Mouse (Mus musculus) forebrain, embryonic 14.5 days (tissue): ENCODE measurements around the gene Spats2l. TPM values are rescaled to one million over a fixed set of nuclear protein-coding genes. Genes with fewer than 3 reads are reported as not detected.

Source experiments
- ATAC-seq: fragments of 200-750 bp; cut with Nextera tagmentation; 2 replicates; pipeline ENCODE4 v1.8.0; 2017; ENCODE audit warnings: mild to moderate bottlenecking, moderate library complexity
- DNase-seq: peaks from one replicate; pipeline ENCODE4 v3.0.0-alpha.2; 2015; ENCODE audit warnings: low spot score
- H3K27ac ChIP-seq: fragments of 300-500 bp; sonication (generic); 2 replicates; pipeline ENCODE4 v1.5.1; 2014; ENCODE audit warnings: low read depth, mild to moderate bottlenecking, control low read depth, low read length, moderate library complexity
- H3K27me3 ChIP-seq: fragments of 300-500 bp; sonication (generic); replicated peaks from 2 replicates; pipeline ENCODE4 v1.6.1; 2014; ENCODE audit warnings: low read length, control low read depth, mixed read lengths; ENCODE audit not compliant: control insufficient read depth, insufficient read depth
- H3K36me3 ChIP-seq: fragments of 300-500 bp; sonication (generic); 2 replicates; pipeline ENCODE4 v1.6.1; 2014; ENCODE audit warnings: low read length, control low read depth; ENCODE audit not compliant: control insufficient read depth, insufficient read depth
- H3K4me1 ChIP-seq: fragments of 300-500 bp; sonication (generic); 2 replicates; pipeline ENCODE4 v1.6.1; 2014; ENCODE audit warnings: antibody characterized with exemption, low read length, control low read depth; ENCODE audit not compliant: control insufficient read depth, insufficient read depth
- H3K4me2 ChIP-seq: fragments of 300-500 bp; sonication (generic); 2 replicates; pipeline ENCODE4 v1.6.1; 2014; ENCODE audit warnings: mild to moderate bottlenecking, control low read depth, low read length
- H3K4me3 ChIP-seq: fragments of 300-500 bp; sonication (generic); 2 replicates; pipeline ENCODE4 v1.5.1; 2014; ENCODE audit warnings: low read depth, low read length, control low read depth
- H3K9ac ChIP-seq: fragments of 300-500 bp; sonication (generic); 2 replicates; pipeline ENCODE4 v1.6.1; 2014; ENCODE audit warnings: mild to moderate bottlenecking, low read length, control low read depth, moderate library complexity
- H3K9me3 ChIP-seq: fragments of 300-500 bp; sonication (generic); replicated peaks from 2 replicates; pipeline ENCODE4 v1.6.1; 2016; ENCODE audit warnings: low read length, control low read depth, mixed read lengths; ENCODE audit not compliant: control insufficient read depth
- WGBS: fragments of 180-500 bp; shearing (Covaris S2); extraction: QIAGEN DNeasy Blood & Tissue Kit; methylation state at CpG from one replicate; pipeline ENCODE4 v1.1.7; 2014; 5-methylcytosine and 5-hydroxymethylcytosine counted together
- polyA plus RNA-seq: library from polyadenylated mRNA; unstranded; fragments of >200 nt; fragmentation: Nextera tagmentation; extraction: Ambion mirVana; gene quantifications from 2 replicates; pipeline ENCODE4 v1.2.1, GENCODE M21; 2014

Gene Spats2l
- polyA plus RNA-seq, 1 experiment from 2014 or later: 45.4 TPM

DNA sequence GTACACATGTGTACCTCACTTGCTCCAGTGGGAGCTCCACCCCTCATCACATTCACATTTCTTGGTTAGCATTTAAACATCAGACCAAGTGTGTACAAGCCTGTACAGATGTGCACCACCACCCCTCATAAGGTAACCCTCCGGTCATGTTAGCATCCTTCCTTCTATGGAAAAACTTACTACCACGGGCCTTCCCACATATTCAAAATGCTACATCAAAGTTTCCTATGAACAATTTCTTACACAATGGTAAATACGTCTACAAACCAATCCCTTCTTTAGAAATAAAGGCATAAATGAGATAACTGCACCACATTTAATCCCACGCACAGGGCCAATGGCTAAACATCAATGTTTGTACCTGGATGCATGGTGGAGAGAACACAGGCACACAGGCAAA is 178.5 kb downstream of the Spats2l start:
- no peaks in the 10 kb centered on the region for H3K9me3 ChIP-seq
- no peaks in the 10 kb centered on the region for H3K4me1 ChIP-seq
- no peak overlapping the region for H3K27ac ChIP-seq
- DNase-seq (no peak), ATAC-seq (no peak)
- no peak overlapping the region for H3K9ac ChIP-seq
- no peaks in the 10 kb centered on the region for H3K27me3 ChIP-seq
- H3K4me3 ChIP-seq: no peak overlapping the region
- WGBS: 93% methylated on average over 4 of the region's 4 CpGs
- H3K36me3 ChIP-seq: peaks cover 26% of the 10 kb centered on the region
- no peak overlapping the region for H3K4me2 ChIP-seq

DNA sequence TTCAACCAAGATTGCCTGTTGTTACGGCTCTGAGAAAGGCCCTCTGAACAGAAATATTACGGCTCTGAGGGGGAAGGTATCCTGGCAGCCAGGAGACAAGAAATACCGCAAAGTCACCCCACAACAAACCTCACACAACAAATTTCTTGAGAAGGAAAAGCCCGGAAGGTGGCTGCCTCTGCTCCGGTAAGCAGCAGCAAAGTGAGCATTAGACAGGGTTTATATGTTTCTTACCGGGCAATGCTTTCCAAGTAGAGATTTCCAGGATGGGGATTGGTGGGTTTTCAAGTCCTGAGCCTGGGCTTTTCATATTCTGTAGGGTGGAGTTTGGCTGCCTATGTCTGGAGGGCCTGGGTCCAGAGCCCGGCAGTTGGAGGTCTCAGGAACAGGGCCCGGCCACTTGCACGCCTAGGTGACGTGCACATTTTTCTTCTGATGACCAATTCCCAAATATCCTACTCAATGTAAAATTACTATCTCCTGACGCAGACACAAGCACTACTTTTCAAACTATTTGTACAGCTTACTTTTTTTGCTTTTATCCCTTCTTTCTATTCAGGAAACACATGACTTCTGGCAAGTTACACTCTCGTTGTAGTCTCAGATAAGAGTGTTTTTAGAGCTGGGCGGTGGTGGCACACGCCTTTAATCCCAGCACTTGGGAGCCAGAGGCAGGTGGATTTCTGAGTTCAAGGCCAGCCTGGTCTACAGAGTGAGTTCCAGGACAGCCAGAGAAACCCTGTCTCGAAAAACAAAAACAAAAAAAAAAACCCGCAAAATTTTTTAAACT is 179.8 kb downstream of the Spats2l start:
- no peaks in the 10 kb centered on the region for H3K27me3 ChIP-seq
- no peak overlapping the region for H3K27ac ChIP-seq
- H3K9ac ChIP-seq: no peak overlapping the region
- no peaks in the 10 kb centered on the region for H3K4me1 ChIP-seq
- 88% methylated on average over 16 of the region's 16 CpGs for WGBS
- peaks cover 27% of the 10 kb centered on the region for H3K36me3 ChIP-seq
- no peak for DNase-seq
- no peaks in the 10 kb centered on the region for H3K9me3 ChIP-seq
- ATAC-seq: no peak
- no peak overlapping the region for H3K4me3 ChIP-seq
- no peak overlapping the region for H3K4me2 ChIP-seq

DNA sequence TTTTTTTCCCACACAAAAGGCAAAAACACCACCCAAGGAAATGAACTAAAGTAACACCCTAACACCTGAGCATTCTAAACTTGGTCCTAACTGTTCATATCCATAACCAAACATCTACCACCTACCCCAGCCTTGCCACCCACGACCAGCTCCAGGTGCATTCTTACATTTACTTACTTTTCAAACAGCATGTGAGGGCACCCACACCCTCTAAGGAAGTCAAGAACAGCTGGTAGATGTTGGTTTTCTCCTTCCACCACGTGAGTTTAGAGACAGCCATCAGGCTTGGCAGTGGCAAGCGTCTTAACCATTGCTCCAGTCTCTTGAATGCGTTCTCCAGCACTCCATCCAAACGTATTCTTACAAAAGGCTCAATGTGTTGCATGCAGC is 180.4 kb downstream of the Spats2l start:
- peaks cover 33% of the 10 kb centered on the region for H3K36me3 ChIP-seq
- H3K27me3 ChIP-seq: no peaks in the 10 kb centered on the region
- H3K4me3 ChIP-seq: no peak overlapping the region
- 87% methylated on average over 5 of the region's 5 CpGs for WGBS
- H3K9ac ChIP-seq: no peak overlapping the region
- H3K27ac ChIP-seq: no peak overlapping the region
- H3K4me1 ChIP-seq: no peaks in the 10 kb centered on the region
- ATAC-seq (no peak), DNase-seq (no peak)
- H3K4me2 ChIP-seq: no peak overlapping the region
- no peaks in the 10 kb centered on the region for H3K9me3 ChIP-seq

DNA sequence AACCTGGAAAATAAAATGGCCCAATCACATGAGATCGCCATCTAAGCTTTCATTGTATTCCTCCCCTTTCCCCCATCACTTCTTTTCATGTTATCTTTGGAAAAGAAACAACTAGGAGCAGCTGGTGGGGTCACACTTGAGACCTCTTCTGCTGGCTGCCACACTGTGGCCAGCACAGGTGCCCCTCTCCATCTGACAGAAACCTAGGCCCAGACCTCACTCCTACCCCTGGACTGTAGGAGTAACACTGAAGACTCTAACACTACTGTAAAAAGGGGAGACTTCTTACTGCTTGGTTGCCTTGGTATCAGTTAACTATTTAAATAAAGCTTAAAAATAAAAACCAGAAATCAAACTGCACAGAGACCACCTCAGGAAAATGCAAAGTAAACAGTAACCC is 181.8 kb downstream of the Spats2l start:
- peaks cover 39% of the 10 kb centered on the region for H3K36me3 ChIP-seq
- no peak for ATAC-seq
- no peaks in the 10 kb centered on the region for H3K27me3 ChIP-seq
- DNase-seq: no peak
- no peaks in the 10 kb centered on the region for H3K4me1 ChIP-seq
- H3K9me3 ChIP-seq: no peaks in the 10 kb centered on the region
- H3K4me2 ChIP-seq: no peak overlapping the region
- H3K9ac ChIP-seq: no peak overlapping the region
- no peak overlapping the region for H3K4me3 ChIP-seq
- WGBS: 88% methylated on average over 1 of the region's 1 CpGs
- no peak overlapping the region for H3K27ac ChIP-seq

DNA sequence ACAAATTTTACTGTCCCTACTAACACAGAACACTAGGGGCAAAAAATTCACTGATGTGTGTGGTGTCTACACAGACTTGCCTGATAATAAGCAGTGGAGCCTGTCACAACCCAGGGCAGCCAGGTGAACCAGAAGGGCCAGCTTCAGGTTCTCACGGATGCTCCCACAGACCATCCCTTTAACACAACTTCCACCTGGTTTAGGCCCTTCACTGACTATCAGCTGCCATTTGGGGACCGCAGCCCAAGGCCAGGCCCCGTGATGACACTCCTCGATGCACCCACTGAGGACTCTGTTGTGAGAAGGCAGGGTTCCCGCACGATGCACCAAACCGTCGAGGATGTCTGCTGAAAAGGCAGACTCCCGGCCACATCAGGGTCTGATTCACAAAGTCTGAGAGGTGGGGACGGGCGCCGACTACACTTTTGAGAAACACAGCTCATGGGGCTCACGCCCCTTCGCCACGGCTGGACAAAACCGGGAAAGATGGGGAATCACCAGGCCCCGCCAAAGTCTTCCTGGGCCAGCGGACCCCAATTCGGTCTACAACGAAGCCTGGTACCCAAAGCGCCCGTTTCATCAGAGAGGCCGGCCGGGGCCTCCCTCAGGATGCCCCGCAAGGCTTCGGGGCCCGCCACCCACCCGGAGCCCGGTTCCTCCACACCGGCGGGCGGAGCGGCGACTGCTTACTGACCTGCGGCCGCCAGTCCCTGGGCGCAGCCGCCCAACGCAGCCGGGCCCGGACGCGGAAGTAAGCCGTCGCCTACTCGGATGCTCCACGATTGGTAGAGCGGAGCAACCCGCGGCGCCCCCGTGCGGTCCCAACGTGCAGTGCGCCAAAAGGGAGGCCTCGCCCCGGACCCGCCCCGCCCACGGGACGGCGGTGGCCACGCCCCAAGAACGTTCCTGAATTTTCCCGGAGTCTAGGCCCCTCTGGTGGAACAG is 195.6 kb downstream of the Spats2l start:
- Histone ChIP-seq H3K36me3 (peaks cover 11% of the 10 kb centered on the region; the same call in 1 of the 2 replicates), H3K9ac (peak overlapping the region; percentile 86), H3K4me1 (peaks cover 14% of the 10 kb centered on the region; the same call in 1 of the 2 replicates), H3K4me3 (peak overlapping the region; percentile 59), H3K9me3 (no peaks in the 10 kb centered on the region), H3K27ac (peak overlapping the region; percentile 56), H3K4me2 (peak overlapping the region; percentile 58), H3K27me3 (no peaks in the 10 kb centered on the region)
- peak; percentile 97 for ATAC-seq
- DNase-seq: peak; percentile 94
- under 1% methylated on average over 63 of the region's 65 CpGs for WGBS

DNA sequence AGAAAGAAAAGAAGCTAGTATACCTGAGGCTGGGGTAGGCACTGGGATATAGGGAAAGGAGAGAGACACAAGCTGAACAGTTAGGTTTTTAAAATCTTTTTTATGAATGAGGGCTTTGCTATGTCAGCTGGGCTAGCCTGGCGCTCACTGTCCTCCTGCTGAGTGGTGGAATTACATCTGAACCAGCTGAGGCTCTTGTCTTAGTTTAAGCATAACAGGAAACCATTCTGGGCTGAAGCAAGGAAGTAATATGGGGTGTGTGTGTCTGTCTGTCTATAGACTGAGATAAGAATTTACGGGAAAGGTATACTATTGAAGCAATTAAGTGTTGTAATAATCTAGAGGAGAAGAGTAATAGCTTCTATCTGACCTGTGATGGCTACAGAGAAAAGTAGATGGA is 197.6 kb downstream of the Spats2l start:
- no peaks in the 10 kb centered on the region for H3K9me3 ChIP-seq
- no peak overlapping the region for H3K9ac ChIP-seq
- 91% methylated on average over 2 of the region's 2 CpGs for WGBS
- peaks cover 14% of the 10 kb centered on the region; the same call in 1 of the 2 replicates for H3K4me1 ChIP-seq
- no peak for DNase-seq
- ATAC-seq: no peak
- no peak overlapping the region for H3K27ac ChIP-seq
- H3K4me2 ChIP-seq: no peak overlapping the region
- no peaks in the 10 kb centered on the region for H3K27me3 ChIP-seq
- no peak overlapping the region for H3K4me3 ChIP-seq
- peaks cover 3% of the 10 kb centered on the region; the same call in 1 of the 2 replicates for H3K36me3 ChIP-seq

DNA sequence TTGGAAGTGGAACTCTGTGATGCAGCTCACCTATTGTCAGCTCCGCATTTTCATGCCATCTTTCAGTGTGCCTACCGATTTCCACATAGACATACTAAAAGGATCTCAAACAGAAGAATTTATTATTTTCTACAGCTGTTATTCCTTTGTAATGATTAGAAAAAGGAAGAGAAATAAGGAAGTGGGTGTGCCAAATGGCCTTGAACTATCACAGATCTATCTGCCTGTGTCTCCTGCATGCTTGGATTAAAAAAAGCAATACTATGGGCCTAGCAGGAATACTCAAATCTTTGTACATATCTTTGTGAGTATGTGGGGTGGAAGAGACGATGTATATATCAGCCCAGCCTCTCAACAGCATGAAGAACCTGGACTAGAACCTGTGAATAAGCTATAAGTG is 202.9 kb downstream of the Spats2l start:
- H3K9me3 ChIP-seq: no peaks in the 10 kb centered on the region
- H3K4me3 ChIP-seq: no peak overlapping the region
- WGBS: 92% methylated on average over 3 of the region's 3 CpGs
- H3K9ac ChIP-seq: no peak overlapping the region
- no peak overlapping the region for H3K4me2 ChIP-seq
- H3K36me3 ChIP-seq: no peaks in the 10 kb centered on the region
- H3K27me3 ChIP-seq: no peaks in the 10 kb centered on the region
- no peaks in the 10 kb centered on the region for H3K4me1 ChIP-seq
- ATAC-seq: no peak
- DNase-seq: no peak
- no peak overlapping the region for H3K27ac ChIP-seq

DNA sequence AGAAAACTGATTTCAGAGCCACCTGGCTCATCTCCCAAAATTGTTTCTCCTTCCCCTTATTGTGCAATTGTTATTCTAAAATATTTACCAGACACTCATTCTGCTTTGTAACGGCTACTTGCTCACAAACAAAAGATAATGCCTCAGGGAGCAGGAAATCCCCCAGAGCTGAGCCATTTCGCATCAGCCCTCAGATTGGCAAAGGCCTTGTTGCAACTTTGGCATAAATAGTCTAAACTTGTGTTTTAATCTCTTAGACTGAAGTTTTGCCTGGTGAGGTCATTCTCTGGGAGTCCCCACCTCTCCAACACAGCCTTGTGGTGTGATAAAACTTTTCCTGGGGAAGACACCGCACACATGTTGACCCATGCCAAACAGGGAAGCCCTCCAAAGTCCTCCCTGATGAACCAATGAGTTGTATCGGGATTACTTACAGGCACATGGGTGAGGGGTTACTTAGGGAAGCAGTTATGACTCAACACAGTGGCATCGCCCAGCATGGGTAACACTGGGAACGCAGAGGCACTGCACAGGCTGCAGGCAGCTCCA is 215.2 kb downstream of the Spats2l start:
- 48% methylated on average over 6 of the region's 6 CpGs for WGBS
- Histone ChIP-seq H3K36me3 (no peaks in the 10 kb centered on the region), H3K4me2 (no peak overlapping the region), H3K27me3 (no peaks in the 10 kb centered on the region), H3K4me3 (no peak overlapping the region), H3K9ac (no peak overlapping the region), H3K4me1 (no peaks in the 10 kb centered on the region), H3K9me3 (no peaks in the 10 kb centered on the region), H3K27ac (no peak overlapping the region)
- ATAC-seq (no peak), DNase-seq (no peak)
